Mouse (Mus musculus) myocyte (in vitro differentiated cells): ENCODE data around the gene Slc16a12. TPM values are rescaled to one million over a fixed set of nuclear protein-coding genes. Genes with fewer than 3 reads are reported as not detected.

Experiments
- H3K27me3 ChIP-seq: one replicate; pipeline ENCODE4 v1.6.1; 2011; ENCODE audit not compliant: control insufficient read depth, insufficient read depth, insufficient read length
- H3K36me3 ChIP-seq: one replicate; pipeline ENCODE4 v1.6.1; 2011; ENCODE audit not compliant: control insufficient read depth, insufficient read depth
- H3K4me2 ChIP-seq: one replicate; pipeline ENCODE4 v1.6.1; 2011; ENCODE audit warnings: low read depth, control low read depth
- H3K4me3 ChIP-seq: one replicate; pipeline ENCODE4 v1.5.1; 2011; ENCODE audit warnings: mild to moderate bottlenecking, control low read depth, moderate library complexity
- H3K79me2 ChIP-seq: one replicate; pipeline ENCODE4 v1.6.1; 2011; ENCODE audit not compliant: control insufficient read depth, insufficient read depth
- H3ac ChIP-seq: one replicate; pipeline ENCODE4 v1.6.1; 2011; ENCODE audit not compliant: control insufficient read depth, insufficient read length
- CEBPB ChIP-seq: IDR thresholded peaks from 2 replicates; pipeline ENCODE4 v1.6.1; 2011; ENCODE audit warnings: mild to moderate bottlenecking, moderate library complexity; ENCODE audit not compliant: poor library complexity, insufficient read depth, severe bottlenecking
- E2F4 ChIP-seq: IDR thresholded peaks from one replicate; pipeline ENCODE4 v1.6.1; 2011; ENCODE audit warnings: mild to moderate bottlenecking, control low read depth, moderate library complexity; ENCODE audit not compliant: insufficient read depth
- MAX ChIP-seq: IDR thresholded peaks from one replicate; pipeline ENCODE4 v1.6.1; 2011; ENCODE audit warnings: low read depth, mild to moderate bottlenecking, control low read depth
- MYOD1 ChIP-seq, 3 experiments: IDR thresholded peaks; one replicate each; pipeline ENCODE4 v1.6.1; 2011; ENCODE audit warnings: control low read depth in 2 of 3, low read depth in 2 of 3, mild to moderate bottlenecking in 2 of 3, moderate library complexity in 1 of 3; ENCODE audit not compliant: insufficient read length in 2 of 3, control insufficient read depth in 1 of 3
- MYOG ChIP-seq, 3 experiments: IDR thresholded peaks; one replicate each; pipeline ENCODE4 v1.6.1; 2011; ENCODE audit warnings: control low read depth in 2 of 3, low read depth in 2 of 3, mild to moderate bottlenecking in 2 of 3; ENCODE audit not compliant: insufficient read length in 2 of 3, control insufficient read depth in 1 of 3, insufficient read depth in 1 of 3
- POLR2A ChIP-seq: IDR thresholded peaks from one replicate; pipeline ENCODE4 v1.6.1; 2011; ENCODE audit warnings: low read depth, mild to moderate bottlenecking, control low read depth, moderate library complexity; ENCODE audit not compliant: insufficient read length
- POLR2AphosphoS2 ChIP-seq: IDR thresholded peaks from one replicate; pipeline ENCODE4 v1.6.1; 2011; ENCODE audit warnings: low read depth, control low read depth; ENCODE audit not compliant: insufficient read length
- REST ChIP-seq: IDR thresholded peaks from one replicate; pipeline ENCODE4 v1.6.1; 2011; ENCODE audit warnings: mild to moderate bottlenecking, control low read depth, moderate library complexity; ENCODE audit not compliant: insufficient read depth, insufficient read length
- SRF ChIP-seq: IDR thresholded peaks from one replicate; pipeline ENCODE4 v1.6.1; 2011; ENCODE audit warnings: low read depth; ENCODE audit not compliant: control insufficient read depth, insufficient read length
- TCF12 ChIP-seq: IDR thresholded peaks from one replicate; pipeline ENCODE4 v1.6.1; 2011; ENCODE audit warnings: mild to moderate bottlenecking, control low read depth; ENCODE audit not compliant: poor library complexity, insufficient read depth, severe bottlenecking
- TCF3 ChIP-seq: IDR thresholded peaks from one replicate; pipeline ENCODE4 v1.6.1; 2011; ENCODE audit warnings: low read depth, control low read depth; ENCODE audit not compliant: insufficient read length
- USF1 ChIP-seq: IDR thresholded peaks from one replicate; pipeline ENCODE4 v1.6.1; 2011; ENCODE audit warnings: low read depth, mild to moderate bottlenecking, control low read depth, moderate library complexity
- polyA plus RNA-seq: library from polyadenylated mRNA; unstranded; fragments of >200 nt; fragmentation: generic; extraction: Trizol; gene quantifications from one replicate; pipeline ENCODE4 v1.2.1, GENCODE M21; 2012; ENCODE audit warnings: missing spikeins

Gene Slc16a12
- polyA plus RNA-seq, result 0.04 TPM

GRCm38 (mm10) chr19:34746688-34747504, at the start of gene Slc16a12:
Gene Slc16a12, minus strand, starts transcription at chr19:34747289.
- no peak within 1 kb of the TSS for H3K4me3 ChIP-seq
- H3K36me3 ChIP-seq, result no peaks in the 10 kb centered on the region
- no peak for TF ChIP-seq CEBPB
- peak in 1 of 3 experiments; percentile 58 for TF ChIP-seq MYOD1 (IDR thresholded peaks at IDR 0.05; ENCODE audit: control insufficient read depth in 1 of 3, insufficient read length in 2 of 3, low read depth in 2 of 3)
- peak in 1 of 3 experiments; percentile 50 for TF ChIP-seq MYOG (IDR thresholded peaks at IDR 0.05; ENCODE audit: control insufficient read depth in 1 of 3, insufficient read depth in 1 of 3, insufficient read length in 2 of 3, low read depth in 2 of 3)

GRCm38 (mm10) chr19:34796396-34796795, 49.3 kb upstream of the Slc16a12 start:
- no peaks in the 10 kb centered on the region for H3K36me3 ChIP-seq
- no peak overlapping the region for H3ac ChIP-seq
- H3K4me2 ChIP-seq, result no peak overlapping the region
- no peak overlapping the region for H3K4me3 ChIP-seq
- H3K79me2 ChIP-seq, result no peaks in the 10 kb centered on the region
- H3K27me3 ChIP-seq, result no peaks in the 10 kb centered on the region
- TF ChIP-seq TCF3 (no peak), SRF (no peak), USF1 (no peak), MYOD1 (IDR thresholded peaks at IDR 0.05; ENCODE audit: control insufficient read depth in 1 of 3, insufficient read length in 2 of 3, low read depth in 2 of 3) (no peak), POLR2AphosphoS2 (no peak), TCF12 (no peak), REST (no peak), E2F4 (no peak), MAX (no peak), POLR2A (no peak), MYOG (IDR thresholded peaks at IDR 0.05; ENCODE audit: control insufficient read depth in 1 of 3, insufficient read depth in 1 of 3, insufficient read length in 2 of 3, low read depth in 2 of 3) (no peak), CEBPB (no peak)

More at GRCm38 (mm10) chr19:34746688-34747504, at the start of gene Slc16a12:
- Histone ChIP-seq H3ac (no peak within 1 kb of the TSS), H3K27me3 (no peaks in the 10 kb centered on the region), H3K4me2 (peak within 1 kb of the TSS; percentile 45), H3K79me2 (no peaks in the 10 kb centered on the region)

GRCm38 (mm10) chr19:34782491-34782890, 35.4 kb upstream of the Slc16a12 start:
- Histone ChIP-seq H3ac (no peak overlapping the region), H3K36me3 (no peaks in the 10 kb centered on the region), H3K27me3 (no peaks in the 10 kb centered on the region), H3K4me3 (no peak overlapping the region), H3K79me2 (no peaks in the 10 kb centered on the region), H3K4me2 (no peak overlapping the region)
- TF ChIP-seq E2F4, result no peak
- no peak for TF ChIP-seq POLR2A
- no peak for TF ChIP-seq MYOD1 (IDR thresholded peaks at IDR 0.05; ENCODE audit: control insufficient read depth in 1 of 3, insufficient read length in 2 of 3, low read depth in 2 of 3)
- no peak for TF ChIP-seq TCF3
- no peak for TF ChIP-seq POLR2AphosphoS2
- no peak for TF ChIP-seq MYOG (IDR thresholded peaks at IDR 0.05; ENCODE audit: control insufficient read depth in 1 of 3, insufficient read depth in 1 of 3, insufficient read length in 2 of 3, low read depth in 2 of 3)
- TF ChIP-seq USF1, result no peak
- TF ChIP-seq SRF, result no peak
- no peak for TF ChIP-seq TCF12
- no peak for TF ChIP-seq REST
- no peak for TF ChIP-seq MAX
- no peak for TF ChIP-seq CEBPB

- no peak overlapping the region for H3ac ChIP-seq
- TF ChIP-seq SRF (no peak), TCF3 (no peak), TCF12 (no peak), MAX (no peak), REST (no peak), MYOD1 (IDR thresholded peaks at IDR 0.05; ENCODE audit: control insufficient read depth in 1 of 3, insufficient read length in 2 of 3, low read depth in 2 of 3) (no peak), USF1 (no peak), CEBPB (no peak), POLR2A (no peak), MYOG (IDR thresholded peaks at IDR 0.05; ENCODE audit: control insufficient read depth in 1 of 3, insufficient read depth in 1 of 3, insufficient read length in 2 of 3, low read depth in 2 of 3) (no peak), POLR2AphosphoS2 (no peak), E2F4 (no peak)
- H3K4me3 ChIP-seq, result no peak overlapping the region
- H3K79me2 ChIP-seq, result no peaks in the 10 kb centered on the region
- no peaks in the 10 kb centered on the region for H3K36me3 ChIP-seq
- no peaks in the 10 kb centered on the region for H3K27me3 ChIP-seq
- H3K4me2 ChIP-seq, result no peak overlapping the region
These were observed 31.9 kb upstream of the Slc16a12 start for GRCm38 (mm10) chr19:34778993-34779392.

GRCm38 (mm10) chr19:34778098-34778497, 31.0 kb upstream of the Slc16a12 start:
- no peaks in the 10 kb centered on the region for H3K27me3 ChIP-seq
- no peak overlapping the region for H3K4me3 ChIP-seq
- no peaks in the 10 kb centered on the region for H3K79me2 ChIP-seq
- no peak overlapping the region for H3ac ChIP-seq
- no peaks in the 10 kb centered on the region for H3K36me3 ChIP-seq
- no peak overlapping the region for H3K4me2 ChIP-seq
- TF ChIP-seq TCF3, result no peak
- TF ChIP-seq CEBPB, result no peak
- TF ChIP-seq MYOD1 (IDR thresholded peaks at IDR 0.05; ENCODE audit: control insufficient read depth in 1 of 3, insufficient read length in 2 of 3, low read depth in 2 of 3), result no peak
- no peak for TF ChIP-seq POLR2AphosphoS2
- no peak for TF ChIP-seq E2F4
- no peak for TF ChIP-seq MYOG (IDR thresholded peaks at IDR 0.05; ENCODE audit: control insufficient read depth in 1 of 3, insufficient read depth in 1 of 3, insufficient read length in 2 of 3, low read depth in 2 of 3)
- no peak for TF ChIP-seq TCF12
- no peak for TF ChIP-seq USF1
- no peak for TF ChIP-seq MAX
